19 mouse cellular contexts compared by ENCODE assay signal in genomic region chr9:88030509-88031148, GRCm38 (mm10).
A peak's percentile ranks its signal among the peaks of the same experiment; 100 is the strongest.
DNase-seq lines count a peak whose midpoint lies in the region; ATAC-seq and TF ChIP-seq lines count a peak whose summit lies in the region.
"Had no signal": no experiment of that assay in that cellular context is flagged by ENCODE, and none has a peak within 500 bp of the region (broad histone marks: within the 10 kb centered on the region; RNA-seq: fewer than 3 reads in every experiment).

No protein-coding gene starts in this region.

- no peak overlapping the region for H3K4me2 ChIP-seq in forebrain, postnatal 0 days (ENCODE audit: low read depth)
- no peak overlapping the region for H3K4me2 ChIP-seq in forebrain, embryonic 13.5 days
- H3K4me2 ChIP-seq in limb, embryonic 15.5 days: no peak overlapping the region
- H3K4me2 ChIP-seq: embryonic facial prominence, embryonic 15.5 days; liver, embryonic 15.5 days; midbrain, embryonic 12.5 days had no signal

- no peak overlapping the region for H3K4me3 ChIP-seq in forebrain, postnatal 0 days (ENCODE audit: low read depth, low read length)
- no peak overlapping the region for H3K4me3 ChIP-seq in forebrain, embryonic 13.5 days
- no peak overlapping the region for H3K4me3 ChIP-seq in limb, embryonic 15.5 days
- H3K4me3 ChIP-seq: embryonic facial prominence, embryonic 15.5 days; heart, adult 2 months; liver, embryonic 15.5 days; midbrain, embryonic 12.5 days had no signal

- no peak overlapping the region for H3K27ac ChIP-seq in forebrain, postnatal 0 days (ENCODE audit: low read depth, low read length)
- no peak overlapping the region for H3K27ac ChIP-seq in forebrain, embryonic 13.5 days
- no peak overlapping the region for H3K27ac ChIP-seq in limb, embryonic 15.5 days
- H3K27ac ChIP-seq: embryonic facial prominence, embryonic 15.5 days; heart, adult 2 months; liver, embryonic 15.5 days; midbrain, embryonic 12.5 days; stomach, postnatal 0 days had no signal

- H3K27me3 ChIP-seq in forebrain, postnatal 0 days (ENCODE audit: insufficient read depth, low read length): no peaks in the 10 kb centered on the region
- no peaks in the 10 kb centered on the region for H3K27me3 ChIP-seq in forebrain, embryonic 13.5 days
- H3K27me3 ChIP-seq in limb, embryonic 15.5 days: no peaks in the 10 kb centered on the region
- H3K27me3 ChIP-seq: embryonic facial prominence, embryonic 15.5 days; liver, embryonic 15.5 days; midbrain, embryonic 12.5 days had no signal

- no peaks in the 10 kb centered on the region for H3K9me3 ChIP-seq in forebrain, postnatal 0 days (ENCODE audit: low read length)
- H3K9me3 ChIP-seq in forebrain, embryonic 13.5 days (replicated peaks): no peaks in the 10 kb centered on the region
- H3K9me3 ChIP-seq in limb, embryonic 15.5 days: no peaks in the 10 kb centered on the region
- H3K9me3 ChIP-seq: embryonic facial prominence, embryonic 15.5 days; liver, embryonic 15.5 days; midbrain, embryonic 12.5 days had no signal

- WGBS in forebrain, postnatal 0 days: 79% methylated on average over 6 of the region's 6 CpGs
- 88% methylated on average over 6 of the region's 6 CpGs for WGBS in forebrain, embryonic 13.5 days
- 78% methylated on average over 6 of the region's 6 CpGs for WGBS in limb, embryonic 15.5 days

- DNase-seq in forebrain, postnatal 0 days: peak; percentile 25
- DNase-seq in left cerebral cortex, postnatal 25 days (ENCODE audit: low spot score in 2 of 2): peak; percentile 6 to 31
- no peak for DNase-seq in left cerebral cortex, adult 18-20 months (ENCODE audit: low spot score in 2 of 2)
- DNase-seq in layer of hippocampus, adult 18-20 months (ENCODE audit: low spot score in 2 of 2): peak; percentile 53 to 79
- DNase-seq in ovary, postnatal 14 days (ENCODE audit: low spot score): no peak
- DNase-seq: adrenal gland, adult 2 months; B cell, adult 2 months; cerebellum, postnatal 14 days; heart, adult 2 months; kidney, adult 9 months; retina, postnatal 1 day; spleen, adult 18-20 months; thymus, postnatal 4 days had no signal

- no peak for TF ChIP-seq CTCF in forebrain, postnatal 0 days (IDR thresholded peaks at IDR 0.05; ENCODE audit: low read depth)

- intact Hi-C loops in left cerebral cortex, postnatal 25 days (cut with DNase I): no loop called here

- H3K36me3 ChIP-seq in forebrain, postnatal 0 days (ENCODE audit: insufficient read depth): no peaks in the 10 kb centered on the region
- no peaks in the 10 kb centered on the region for H3K36me3 ChIP-seq in forebrain, embryonic 13.5 days (ENCODE audit: poor library complexity, severe bottlenecking)
- H3K36me3 ChIP-seq in limb, embryonic 15.5 days: no peaks in the 10 kb centered on the region
- H3K36me3 ChIP-seq: embryonic facial prominence, embryonic 15.5 days; liver, embryonic 15.5 days; midbrain, embryonic 12.5 days had no signal

- H3K9ac ChIP-seq in forebrain, postnatal 0 days: no peak overlapping the region
- H3K9ac ChIP-seq in forebrain, embryonic 13.5 days: no peak overlapping the region
- no peak overlapping the region for H3K9ac ChIP-seq in limb, embryonic 15.5 days
- H3K9ac ChIP-seq: embryonic facial prominence, embryonic 15.5 days; liver, embryonic 15.5 days; midbrain, embryonic 12.5 days had no signal

- H3K4me1 ChIP-seq in forebrain, postnatal 0 days (ENCODE audit: insufficient read depth): no peaks in the 10 kb centered on the region
- no peaks in the 10 kb centered on the region for H3K4me1 ChIP-seq in forebrain, embryonic 13.5 days
- 0 out of 2 replicates have a peak, but pooled peaks cover 3% of the 10 kb centered on the region for H3K4me1 ChIP-seq in limb, embryonic 15.5 days
- H3K4me1 ChIP-seq: embryonic facial prominence, embryonic 15.5 days; liver, embryonic 15.5 days; midbrain, embryonic 12.5 days had no signal

- ATAC-seq in forebrain, postnatal 0 days: peak; percentile 85
- ATAC-seq in forebrain, embryonic 13.5 days: no peak
- ATAC-seq in limb, embryonic 15.5 days (ENCODE audit: insufficient number of reproducible peaks, low FRiP score, low TSS enrichment, low read depth): 0 out of 2 replicates have a peak, but pooled peaks have one; percentile 40

Comparison
In these comparisons a context has a peak if more than half of its experiments do, and no peak if none do; other contexts are left out.
1. DNase-seq: peak in forebrain, postnatal 0 days (single experiment), left cerebral cortex, postnatal 25 days (2 of 2) and layer of hippocampus, adult 18-20 months (2 of 2); none in left cerebral cortex, adult 18-20 months (0 of 2) and ovary, postnatal 14 days (single experiment).